31 mouse cellular contexts compared by ENCODE assay signal in the genomic region with DNA sequence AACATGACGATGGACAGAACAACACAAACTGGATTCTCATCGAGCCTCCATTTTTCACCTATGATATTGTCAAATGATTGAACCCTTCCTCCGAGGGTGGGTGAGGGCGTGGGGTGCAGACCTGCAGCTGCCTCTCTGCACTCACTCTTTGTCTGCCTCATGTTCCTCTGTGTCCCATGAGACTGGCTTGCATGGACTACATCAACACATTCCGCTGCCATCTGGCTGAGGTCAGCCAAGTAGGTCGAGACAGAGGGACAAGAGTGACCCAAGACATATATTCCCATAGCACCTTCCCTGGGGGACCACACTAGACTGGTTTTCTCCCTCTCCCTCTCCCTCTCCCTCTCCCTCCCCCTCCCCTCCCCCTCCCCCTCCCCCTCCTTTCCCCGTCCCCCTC. TPM values are rescaled to one million over a fixed set of nuclear protein-coding genes. Genes with fewer than 3 reads are reported as not detected.
A peak's percentile ranks its signal among the peaks of the same experiment; 100 is the strongest.
DNase-seq lines count a peak whose midpoint lies in the region; ATAC-seq lines count a peak whose summit lies in the region.
"Had no signal": no experiment of that assay in that cellular context is flagged by ENCODE, and none has a peak within 500 bp of the region (broad histone marks: within the 10 kb centered on the region; RNA-seq: fewer than 3 reads in every experiment).

No protein-coding gene starts in this region.

- H3K36me3 ChIP-seq in heart, embryonic 12.5 days, result no peaks in the 10 kb centered on the region
- H3K36me3 ChIP-seq: embryonic facial prominence, embryonic 10.5 days; embryonic facial prominence, embryonic 13.5 days; heart, embryonic 15.5 days; hindbrain, embryonic 10.5 days; hindbrain, embryonic 13.5 days; intestine, embryonic 15.5 days had no signal

- H3K9ac ChIP-seq in heart, embryonic 12.5 days, result no peak overlapping the region
- H3K9ac ChIP-seq: embryonic facial prominence, embryonic 13.5 days; forebrain, embryonic 13.5 days; heart, embryonic 15.5 days; hindbrain, embryonic 13.5 days; intestine, embryonic 15.5 days had no signal

- DNase-seq in adrenal gland, adult 2 months, result peak; percentile 24
- DNase-seq in adrenal gland, adult 18-20 months (ENCODE audit: low spot score in 2 of 2), result no peak
- DNase-seq in heart, adult 11 months, result peak; percentile 92
- no peak for DNase-seq in heart, postnatal 4 days
- DNase-seq in heart, postnatal 10 days, result peak; percentile 20 to 25
- DNase-seq in adipocyte (ENCODE audit: low spot score), result peak; percentile 95
- no peak for DNase-seq in liver
- DNase-seq: cerebellum, adult 11-12 months; cerebellum, adult 8-10 months; cerebellum, postnatal 10 days; cerebellum, postnatal 36 days; embryo, embryonic 11 days; gastrocnemius, postnatal 10 days; gastrocnemius, postnatal 36 days; kidney, adult 11 months; kidney, adult 8-10 months had no signal

- H3K4me2 ChIP-seq in heart, embryonic 12.5 days, result no peak overlapping the region
- H3K4me2 ChIP-seq: embryonic facial prominence, embryonic 13.5 days; forebrain, embryonic 13.5 days; heart, embryonic 11.5 days; heart, embryonic 15.5 days; hindbrain, embryonic 13.5 days; intestine, embryonic 15.5 days had no signal

- no peak for ATAC-seq in heart, embryonic 12.5 days (ENCODE audit: insufficient number of reproducible peaks, low FRiP score)
- ATAC-seq: activated CD4-positive, CD25-positive, alpha-beta regulatory T cell, adult 4 months; forebrain, embryonic 13.5 days; forebrain, embryonic 16.5 days; hindbrain, embryonic 16.5 days; intestine, embryonic 15.5 days had no signal

- no peak overlapping the region for H3K27ac ChIP-seq in heart, embryonic 12.5 days (ENCODE audit: poor library complexity, severe bottlenecking)
- H3K27ac ChIP-seq: embryonic facial prominence, embryonic 10.5 days; embryonic facial prominence, embryonic 13.5 days; forebrain, embryonic 13.5 days; heart, embryonic 15.5 days; hindbrain, embryonic 10.5 days; hindbrain, embryonic 13.5 days; intestine, embryonic 15.5 days had no signal

- intact Hi-C loops in heart, postnatal 10 days (cut with DNase I), result no loop called here

- H3K9me3 ChIP-seq in heart, embryonic 12.5 days (replicated peaks), result peaks cover 6% of the 10 kb centered on the region
- H3K9me3 ChIP-seq: embryonic facial prominence, embryonic 13.5 days; heart, embryonic 15.5 days; intestine, embryonic 15.5 days had no signal

- no peaks in the 10 kb centered on the region; the same call in 1 of the 2 replicates for H3K4me1 ChIP-seq in heart, embryonic 12.5 days (replicated peaks)
- H3K4me1 ChIP-seq: embryonic facial prominence, embryonic 10.5 days; embryonic facial prominence, embryonic 13.5 days; forebrain, embryonic 13.5 days; heart, embryonic 15.5 days; hindbrain, embryonic 10.5 days; hindbrain, embryonic 13.5 days; intestine, embryonic 15.5 days had no signal

- no peaks in the 10 kb centered on the region for H3K27me3 ChIP-seq in heart, embryonic 12.5 days (replicated peaks)
- H3K27me3 ChIP-seq: embryonic facial prominence, embryonic 13.5 days; forebrain, embryonic 13.5 days; heart, embryonic 15.5 days; hindbrain, embryonic 13.5 days; intestine, embryonic 15.5 days had no signal

- H3K4me3 ChIP-seq in heart, embryonic 12.5 days, result no peak overlapping the region
- H3K4me3 ChIP-seq: embryonic facial prominence, embryonic 10.5 days; embryonic facial prominence, embryonic 13.5 days; erythroblast, embryonic 14.5 days; forebrain, embryonic 13.5 days; heart, embryonic 15.5 days; hindbrain, embryonic 10.5 days; hindbrain, embryonic 13.5 days; intestine, embryonic 15.5 days had no signal

- WGBS in heart, embryonic 12.5 days, result 88% methylated on average over 6 of the region's 7 CpGs

RNA-seq across cellular contexts. Expression of gene Ywhab, which starts 18.3 kb away (rescaled TPM):
- total RNA-seq in adrenal gland, adult 2 months (2021), result 100 to 1,000 TPM; 260 to 298 TPM
- 66.5 and 75.4 TPM in 2 replicates for polyA plus RNA-seq in adrenal gland, adult 2 months (2012; rRNA removed)
- total RNA-seq in adrenal gland, adult 18-20 months (2021), result 100 to 1,000 TPM; 252 to 298 TPM
- total RNA-seq in heart, postnatal 4 days (2021), result 100 to 1,000 TPM; 153 to 157 TPM
- total RNA-seq in heart, postnatal 10 days (2021), result 100 to 1,000 TPM; 138 to 139 TPM
- polyA plus RNA-seq in heart, embryonic 12.5 days (2016; fragmentation: Nextera tagmentation; extraction: Ambion mirVana), result 270 and 271 TPM in 2 replicates

RNA-seq across cellular contexts. Expression of gene Pabpc1l, which starts 48.8 kb away (rescaled TPM):
- 1 to 10 TPM; 1.4 to 2.6 TPM for total RNA-seq in adrenal gland, adult 2 months (2021)
- polyA plus RNA-seq in adrenal gland, adult 2 months (2012; rRNA removed), result 0.36 and 1.1 TPM in 2 replicates
- 1 to 10 TPM in 1 of 2 experiments, under 1 TPM in 1; 0.45 to 2.2 TPM for total RNA-seq in adrenal gland, adult 18-20 months (2021)
- 1 to 10 TPM; 1.4 to 1.8 TPM for total RNA-seq in heart, postnatal 4 days (2021)
- under 1 TPM; 0.77 to 0.91 TPM for total RNA-seq in heart, postnatal 10 days (2021)
- 0.96 and 1.0 TPM in 2 replicates for polyA plus RNA-seq in heart, embryonic 12.5 days (2016; fragmentation: Nextera tagmentation; extraction: Ambion mirVana)
- total RNA-seq: ES-E14; granulocyte monocyte progenitor cell, adult 5-6 weeks had no signal

RNA-seq across cellular contexts. Expression of gene Rims4, which starts 58.0 kb away (rescaled TPM):
- 100 to 1,000 TPM in 1 of 2 experiments, 10 to 100 TPM in 1; 89.5 to 154 TPM for total RNA-seq in adrenal gland, adult 2 months (2021)
- polyA plus RNA-seq in adrenal gland, adult 2 months (2012; rRNA removed), result 36.4 and 60.2 TPM in 2 replicates
- 100 to 1,000 TPM in 1 of 2 experiments, 10 to 100 TPM in 1; 90.5 to 234 TPM for total RNA-seq in adrenal gland, adult 18-20 months (2021)
- total RNA-seq in heart, postnatal 4 days (2021), result under 1 TPM; 0.45 to 0.63 TPM
- total RNA-seq in heart, postnatal 10 days (2021), result under 1 TPM; 0.17 to 0.27 TPM
- 0.65 and 0.77 TPM in 2 replicates for polyA plus RNA-seq in heart, embryonic 12.5 days (2016; fragmentation: Nextera tagmentation; extraction: Ambion mirVana)
- total RNA-seq: granulocyte monocyte progenitor cell, adult 5-6 weeks had no signal
- polyA plus RNA-seq: activated CD4-positive, CD25-positive, alpha-beta regulatory T cell, adult 4 months; erythroblast, embryonic 14.5 days had no signal

Comparison
In these comparisons a context has a peak if more than half of its experiments do, and no peak if none do; other contexts are left out.
1. DNase-seq: peak in adrenal gland, adult 2 months (single experiment), heart, adult 11 months (single experiment), heart, postnatal 10 days (2 of 2) and adipocyte (single experiment); none in adrenal gland, adult 18-20 months (0 of 2), heart, postnatal 4 days (single experiment) and liver (single experiment).
2. RNA of gene Rims4, which starts 58.0 kb away (total RNA-seq): 90.5 to 234 TPM in adrenal gland, adult 18-20 months and 89.5 to 154 TPM in adrenal gland, adult 2 months; 0.45 to 0.63 TPM in heart, postnatal 4 days and 0.17 to 0.27 TPM in heart, postnatal 10 days; every median in the first group is over 10 times any median in the second.